Mouse (Mus musculus) G1E (cell line): ENCODE measurements at regions not wholly inside any gene's neighbourhood (a gene's known extent, or its start where the extent isn't known, plus 50 kb on each side); places are given as distances from the start of the nearest gene placed in this dataset.

Experiments
- CTCF ChIP-seq: IDR thresholded peaks from 2 replicates; pipeline ENCODE4 v1.5.1; 2012; ENCODE audit warnings: low read depth, low read length, inconsistent platforms, mixed read lengths
- TAL1 ChIP-seq: conservative IDR thresholded peaks from 2 replicates; pipeline ENCODE4 v1.6.1; 2012; ENCODE audit warnings: low read depth, low read length, inconsistent platforms, mixed read lengths

- no peak for TF ChIP-seq CTCF
- TF ChIP-seq TAL1, result no peak
Observed at GRCm38 (mm10) chr1:89332676-89333075, 121.9 kb upstream of the Agap1 start.
